Mouse (Mus musculus) spleen, embryonic (tissue): Measurements from ENCODE around the gene Krt28.

Experiments used
- CTCF ChIA-PET: fragments of 350-600 bp; sonication (Branson Sonifier 250); formaldehyde crosslinking; loops from one replicate; lab custom pipeline; 2022; lab: Charles Lee

The Krt28 gene

GRCm38 (mm10) chr11:99374803-99375202 lies at the start of gene Krt28:
Krt28 (minus strand) TSS chr11:99374903.
- CTCF ChIA-PET: no interaction called here

- CTCF ChIA-PET: no interaction called here
These were observed 47.5 kb upstream of the Krt28 start, which contains the start of gene Krt12 for GRCm38 (mm10) chr11:99422159-99422558. Krt12 (minus strand) TSS chr11:99422259.

- CTCF ChIA-PET: no interaction called here
These were observed 45.9 kb upstream of the Krt28 start for GRCm38 (mm10) chr11:99420586-99420985.

- CTCF ChIA-PET: no interaction called here
These were observed 43.1 kb upstream of the Krt28 start for GRCm38 (mm10) chr11:99417819-99418218.

GRCm38 (mm10) chr11:99416902-99417301 lies 42.2 kb upstream of the Krt28 start:
- CTCF ChIA-PET: no interaction called here

- CTCF ChIA-PET: no interaction called here
These were observed 39.9 kb upstream of the Krt28 start for GRCm38 (mm10) chr11:99414463-99415147.

GRCm38 (mm10) chr11:99413247-99413646 lies 38.5 kb upstream of the Krt28 start:
- CTCF ChIA-PET: interaction anchor here (0.6 kb wide), 1 partner anchor 49 kb away, joined by 3 read pairs; no protein-coding TSS in a partner anchor

- CTCF ChIA-PET: no interaction called here
These were observed 31.5 kb upstream of the Krt28 start for GRCm38 (mm10) chr11:99406186-99406585.

- CTCF ChIA-PET: no interaction called here
These were observed 25.4 kb upstream of the Krt28 start for GRCm38 (mm10) chr11:99399956-99400549.

GRCm38 (mm10) chr11:99398832-99399231 lies 24.1 kb upstream of the Krt28 start:
- CTCF ChIA-PET: no interaction called here

GRCm38 (mm10) chr11:99398084-99398483 lies 23.4 kb upstream of the Krt28 start:
- CTCF ChIA-PET: no interaction called here

GRCm38 (mm10) chr11:99396661-99397060 lies 22.0 kb upstream of the Krt28 start:
- CTCF ChIA-PET: interaction anchor here (0.5 kb wide), 1 partner anchor 28 kb away, joined by 3 read pairs; no protein-coding TSS in a partner anchor

- CTCF ChIA-PET: no interaction called here
These were observed 21.3 kb upstream of the Krt28 start for GRCm38 (mm10) chr11:99396034-99396433.

GRCm38 (mm10) chr11:99392492-99392891 lies 17.8 kb upstream of the Krt28 start:
- CTCF ChIA-PET: no interaction called here

- CTCF ChIA-PET: no interaction called here
These were observed 16.7 kb upstream of the Krt28 start for GRCm38 (mm10) chr11:99391375-99391774.

- CTCF ChIA-PET: no interaction called here
These were observed 16.2 kb upstream of the Krt28 start for GRCm38 (mm10) chr11:99390866-99391265.

- CTCF ChIA-PET: no interaction called here
These were observed 14.6 kb upstream of the Krt28 start, which contains the start of gene Krt10 for GRCm38 (mm10) chr11:99389264-99389663. Krt10 (minus strand) TSS chr11:99389364.

- CTCF ChIA-PET: no interaction called here
These were observed 14.0 kb upstream of the Krt28 start for GRCm38 (mm10) chr11:99388661-99389060.

- CTCF ChIA-PET: no interaction called here
These were observed 11.4 kb upstream of the Krt28 start for GRCm38 (mm10) chr11:99385813-99386721.

GRCm38 (mm10) chr11:99379568-99379967 lies 4.9 kb upstream of the Krt28 start:
- CTCF ChIA-PET: interaction anchor here (0.6 to 1.0 kb wide), 2 partner anchors 10 to 68 kb away, joined by 3 to 7 read pairs; no protein-coding TSS in a partner anchor

GRCm38 (mm10) chr11:99369853-99370451 lies 4.8 kb downstream of the Krt28 start:
- CTCF ChIA-PET: interaction anchor here (0.7 to 1.2 kb wide), 2 partner anchors 10 to 345 kb away, joined by 3 read pairs; no protein-coding TSS in a partner anchor
